Mouse (Mus musculus) lung, adult 2 months (tissue): ENCODE data around the gene Kcnab2.

Experiments
- CTCF ChIP-seq: fragments of 200-500 bp; IDR thresholded peaks from 2 replicates; pipeline ENCODE4 v1.5.1; 2011; ENCODE audit warnings: mild to moderate bottlenecking, low read length, control low read depth; ENCODE audit not compliant: insufficient read depth
- POLR2A ChIP-seq: fragments of 200-500 bp; IDR thresholded peaks from 2 replicates; pipeline ENCODE4 v1.6.1; 2011; ENCODE audit warnings: low read depth, mild to moderate bottlenecking, control low read depth, low read length, borderline replicate concordance; ENCODE audit errors: extremely low read depth

GRCm38 (mm10) chr4:152453079-152453478, 24.6 kb downstream of the Kcnab2 start:
- no peak for TF ChIP-seq CTCF
- TF ChIP-seq POLR2A: no peak
